Mouse (Mus musculus): ENCODE measurements around the gene Ccdc6. TPM values are rescaled to one million over a fixed set of nuclear protein-coding genes. Genes with fewer than 3 reads are reported as not detected.

Ccdc6 gene
- total and polyA plus RNA-seq, 2 experiments = 8.4 to 10.7 TPM

GRCm38 (mm10) chr10:70095506-70096270 is 1.2 kb upstream of the Ccdc6 start:
- H3K79me2 ChIP-seq (ENCODE audit: control insufficient read depth, insufficient read depth, low read length) = peaks cover 23% of the 10 kb centered on the region

GRCm38 (mm10) chr10:70097291-70097901 is 475 bp downstream of the Ccdc6 start:
- no peak for TF ChIP-seq POLR2A (IDR thresholded peaks at IDR 0.05; ENCODE audit: extremely low read depth, insufficient read depth, low read length)
- TF ChIP-seq CTCF (IDR thresholded peaks at IDR 0.05; ENCODE audit: low read depth, low read length) = no peak
- no peak for DNase-seq (ENCODE audit: extremely low read depth, low read depth, low spot score)
- peak overlapping the region; percentile 92 for H3K9ac ChIP-seq (ENCODE audit: low read depth, low read length)
- H3K36me3 ChIP-seq (ENCODE audit: control insufficient read depth, insufficient read depth, low read length) = no peaks in the 10 kb centered on the region
- peak overlapping the region; percentile 89 for H3K4me3 ChIP-seq (ENCODE audit: insufficient read depth, low read depth, low read length)
- peaks cover 17% of the 10 kb centered on the region for H3K4me1 ChIP-seq (ENCODE audit: control insufficient read depth, insufficient read depth, low read length)
- peak overlapping the region; percentile 9; the same call in 1 of the 2 replicates for H3K27ac ChIP-seq (replicated peaks; ENCODE audit: insufficient read depth, low read depth, low read length)
- peaks cover 34% of the 10 kb centered on the region for H3K79me2 ChIP-seq (ENCODE audit: control insufficient read depth, insufficient read depth, low read length)
- WGBS = under 1% methylated on average over 54 of the region's 58 CpGs
- no peaks in the 10 kb centered on the region for H3K27me3 ChIP-seq (ENCODE audit: control insufficient read depth, insufficient read depth, low read length)

More at GRCm38 (mm10) chr10:70095506-70096270, 1.2 kb upstream of the Ccdc6 start:
- TF ChIP-seq CTCF (IDR thresholded peaks at IDR 0.05; ENCODE audit: low read depth, low read length) (no peak), POLR2A (IDR thresholded peaks at IDR 0.05; ENCODE audit: extremely low read depth, insufficient read depth, low read length) (no peak)
- Histone ChIP-seq H3K4me3 (ENCODE audit: insufficient read depth, low read depth, low read length) (peak overlapping the region; percentile 24), H3K27ac (replicated peaks; ENCODE audit: insufficient read depth, low read depth, low read length) (peak overlapping the region; percentile 85), H3K36me3 (ENCODE audit: control insufficient read depth, insufficient read depth, low read length) (no peaks in the 10 kb centered on the region), H3K9ac (ENCODE audit: low read depth, low read length) (peak overlapping the region; percentile 37; the same call in 1 of the 2 replicates), H3K27me3 (ENCODE audit: control insufficient read depth, insufficient read depth, low read length) (no peaks in the 10 kb centered on the region), H3K4me1 (ENCODE audit: control insufficient read depth, insufficient read depth, low read length) (peaks cover 17% of the 10 kb centered on the region)
- DNase-seq (ENCODE audit: extremely low read depth, low read depth, low spot score) = peak; percentile 75
- 10% methylated on average over 13 of the region's 13 CpGs for WGBS

- H3K4me1 ChIP-seq (ENCODE audit: control insufficient read depth, insufficient read depth, low read length) = peaks cover 17% of the 10 kb centered on the region
- peak overlapping the region; percentile 92 for H3K9ac ChIP-seq (ENCODE audit: low read depth, low read length)
- no peak for TF ChIP-seq CTCF (IDR thresholded peaks at IDR 0.05; ENCODE audit: low read depth, low read length)
- TF ChIP-seq POLR2A (IDR thresholded peaks at IDR 0.05; ENCODE audit: extremely low read depth, insufficient read depth, low read length) = no peak
- 5% methylated on average over 29 of the region's 29 CpGs for WGBS
- H3K27me3 ChIP-seq (ENCODE audit: control insufficient read depth, insufficient read depth, low read length) = no peaks in the 10 kb centered on the region
- H3K4me3 ChIP-seq (ENCODE audit: insufficient read depth, low read depth, low read length) = peak overlapping the region; percentile 89
- no peaks in the 10 kb centered on the region for H3K36me3 ChIP-seq (ENCODE audit: control insufficient read depth, insufficient read depth, low read length)
- no peak overlapping the region for H3K27ac ChIP-seq (replicated peaks; ENCODE audit: insufficient read depth, low read depth, low read length)
- peaks cover 37% of the 10 kb centered on the region for H3K79me2 ChIP-seq (ENCODE audit: control insufficient read depth, insufficient read depth, low read length)
- DNase-seq (ENCODE audit: extremely low read depth, low read depth, low spot score) = peak; percentile 19
Observed at GRCm38 (mm10) chr10:70097911-70098569, 1.1 kb downstream of the Ccdc6 start.

- Histone ChIP-seq H3K27ac (replicated peaks; ENCODE audit: insufficient read depth, low read depth, low read length) (no peak overlapping the region), H3K4me1 (ENCODE audit: control insufficient read depth, insufficient read depth, low read length) (peaks cover 17% of the 10 kb centered on the region), H3K4me3 (ENCODE audit: insufficient read depth, low read depth, low read length) (no peak overlapping the region), H3K9ac (ENCODE audit: low read depth, low read length) (no peak overlapping the region), H3K79me2 (ENCODE audit: control insufficient read depth, insufficient read depth, low read length) (peaks cover 43% of the 10 kb centered on the region), H3K27me3 (ENCODE audit: control insufficient read depth, insufficient read depth, low read length) (no peaks in the 10 kb centered on the region), H3K36me3 (ENCODE audit: control insufficient read depth, insufficient read depth, low read length) (no peaks in the 10 kb centered on the region)
- TF ChIP-seq CTCF (IDR thresholded peaks at IDR 0.05; ENCODE audit: low read depth, low read length) (no peak), POLR2A (IDR thresholded peaks at IDR 0.05; ENCODE audit: extremely low read depth, insufficient read depth, low read length) (no peak)
- DNase-seq (ENCODE audit: extremely low read depth, low read depth, low spot score) = no peak
- WGBS = 18% methylated on average over 6 of the region's 6 CpGs
Observed at GRCm38 (mm10) chr10:70098626-70099025, 1.7 kb downstream of the Ccdc6 start.

- Histone ChIP-seq H3K79me2 (ENCODE audit: control insufficient read depth, insufficient read depth, low read length) (peaks cover 47% of the 10 kb centered on the region), H3K27me3 (ENCODE audit: control insufficient read depth, insufficient read depth, low read length) (no peaks in the 10 kb centered on the region), H3K36me3 (ENCODE audit: control insufficient read depth, insufficient read depth, low read length) (no peaks in the 10 kb centered on the region), H3K27ac (replicated peaks; ENCODE audit: insufficient read depth, low read depth, low read length) (no peak overlapping the region), H3K4me1 (ENCODE audit: control insufficient read depth, insufficient read depth, low read length) (peaks cover 17% of the 10 kb centered on the region), H3K4me3 (ENCODE audit: insufficient read depth, low read depth, low read length) (no peak overlapping the region), H3K9ac (ENCODE audit: low read depth, low read length) (no peak overlapping the region)
- 19% methylated on average over 8 of the region's 8 CpGs for WGBS
- peak; percentile 78 for DNase-seq (ENCODE audit: extremely low read depth, low read depth, low spot score)
- TF ChIP-seq POLR2A (IDR thresholded peaks at IDR 0.05; ENCODE audit: extremely low read depth, insufficient read depth, low read length) = no peak
- no peak for TF ChIP-seq CTCF (IDR thresholded peaks at IDR 0.05; ENCODE audit: low read depth, low read length)
Observed at GRCm38 (mm10) chr10:70099052-70099451, 2.1 kb downstream of the Ccdc6 start.
